Mouse (Mus musculus): ENCODE results near the gene Itgb1bp1. TPM values are rescaled to one million over a fixed set of nuclear protein-coding genes. Genes with fewer than 3 reads are reported as not detected.

Itgb1bp1 gene
- polyA plus RNA-seq, 1 experiment from 2014 or later: 43.5 TPM

- 79% methylated on average over 5 of the region's 5 CpGs for WGBS
- Histone ChIP-seq H3K27ac (ENCODE audit: low read depth, low read length) (no peak overlapping the region), H3K36me3 (ENCODE audit: control insufficient read depth, insufficient read depth, low read length) (peaks cover 62% of the 10 kb centered on the region)
Observed at GRCm38 (mm10) chr12:21324101-21324500, 38.0 kb upstream of the Itgb1bp1 start.

GRCm38 (mm10) chr12:21322856-21323255, 36.8 kb upstream of the Itgb1bp1 start:
- 87% methylated on average over 9 of the region's 9 CpGs for WGBS
- Histone ChIP-seq H3K9me3 (ENCODE audit: control insufficient read depth, low read length) (no peaks in the 10 kb centered on the region), H3K4me1 (ENCODE audit: control insufficient read depth, insufficient read depth, low read length) (no peaks in the 10 kb centered on the region), H3K9ac (ENCODE audit: low read depth, low read length) (no peak overlapping the region), H3K36me3 (ENCODE audit: control insufficient read depth, insufficient read depth, low read length) (peaks cover 54% of the 10 kb centered on the region), H3K4me2 (replicated peaks; ENCODE audit: low read depth, low read length) (no peak overlapping the region), H3K4me3 (ENCODE audit: low read length) (no peak overlapping the region), H3K27ac (ENCODE audit: low read depth, low read length) (no peak overlapping the region), H3K27me3 (ENCODE audit: control insufficient read depth, insufficient read depth, low read length) (no peaks in the 10 kb centered on the region)
- ATAC-seq (ENCODE audit: low FRiP score, low TSS enrichment): no peak

More at GRCm38 (mm10) chr12:21324101-21324500, 38.0 kb upstream of the Itgb1bp1 start:
- no peak for ATAC-seq (ENCODE audit: low FRiP score, low TSS enrichment)
- no peaks in the 10 kb centered on the region for H3K27me3 ChIP-seq (ENCODE audit: control insufficient read depth, insufficient read depth, low read length)
- H3K4me1 ChIP-seq (ENCODE audit: control insufficient read depth, insufficient read depth, low read length): no peaks in the 10 kb centered on the region
- H3K9ac ChIP-seq (ENCODE audit: low read depth, low read length): no peak overlapping the region
- H3K9me3 ChIP-seq (ENCODE audit: control insufficient read depth, low read length): no peaks in the 10 kb centered on the region
- H3K4me3 ChIP-seq (ENCODE audit: low read length): no peak overlapping the region
- no peak overlapping the region for H3K4me2 ChIP-seq (replicated peaks; ENCODE audit: low read depth, low read length)

- Histone ChIP-seq H3K27ac (ENCODE audit: low read depth, low read length) (no peak overlapping the region), H3K36me3 (ENCODE audit: control insufficient read depth, insufficient read depth, low read length) (peaks cover 48% of the 10 kb centered on the region), H3K4me2 (replicated peaks; ENCODE audit: low read depth, low read length) (no peak overlapping the region), H3K9ac (ENCODE audit: low read depth, low read length) (no peak overlapping the region), H3K4me1 (ENCODE audit: control insufficient read depth, insufficient read depth, low read length) (peaks cover under 1% of the 10 kb centered on the region; the same call in 1 of the 2 replicates), H3K27me3 (ENCODE audit: control insufficient read depth, insufficient read depth, low read length) (no peaks in the 10 kb centered on the region), H3K4me3 (ENCODE audit: low read length) (no peak overlapping the region), H3K9me3 (ENCODE audit: control insufficient read depth, low read length) (no peaks in the 10 kb centered on the region)
- 93% methylated on average over 4 of the region's 4 CpGs for WGBS
- no peak for ATAC-seq (ENCODE audit: low FRiP score, low TSS enrichment)
Observed at GRCm38 (mm10) chr12:21322296-21322695, 36.2 kb upstream of the Itgb1bp1 start.

GRCm38 (mm10) chr12:21321170-21321569, 35.1 kb upstream of the Itgb1bp1 start:
- ATAC-seq (ENCODE audit: low FRiP score, low TSS enrichment): no peak
- no peak overlapping the region for H3K9ac ChIP-seq (ENCODE audit: low read depth, low read length)
- WGBS: 86% methylated on average over 9 of the region's 9 CpGs
- H3K9me3 ChIP-seq (ENCODE audit: control insufficient read depth, low read length): no peaks in the 10 kb centered on the region
- peaks cover 37% of the 10 kb centered on the region for H3K36me3 ChIP-seq (ENCODE audit: control insufficient read depth, insufficient read depth, low read length)
- H3K4me3 ChIP-seq (ENCODE audit: low read length): no peak overlapping the region
- H3K4me1 ChIP-seq (ENCODE audit: control insufficient read depth, insufficient read depth, low read length): peaks cover 3% of the 10 kb centered on the region; the same call in 1 of the 2 replicates
- no peaks in the 10 kb centered on the region for H3K27me3 ChIP-seq (ENCODE audit: control insufficient read depth, insufficient read depth, low read length)
- no peak overlapping the region for H3K4me2 ChIP-seq (replicated peaks; ENCODE audit: low read depth, low read length)
- H3K27ac ChIP-seq (ENCODE audit: low read depth, low read length): no peak overlapping the region

- no peak for ATAC-seq (ENCODE audit: low FRiP score, low TSS enrichment)
- H3K4me3 ChIP-seq (ENCODE audit: low read length): no peak overlapping the region
- peaks cover 3% of the 10 kb centered on the region; the same call in 1 of the 2 replicates for H3K4me1 ChIP-seq (ENCODE audit: control insufficient read depth, insufficient read depth, low read length)
- H3K27ac ChIP-seq (ENCODE audit: low read depth, low read length): no peak overlapping the region
- no peak overlapping the region for H3K4me2 ChIP-seq (replicated peaks; ENCODE audit: low read depth, low read length)
- H3K36me3 ChIP-seq (ENCODE audit: control insufficient read depth, insufficient read depth, low read length): peaks cover 30% of the 10 kb centered on the region
- no peaks in the 10 kb centered on the region for H3K27me3 ChIP-seq (ENCODE audit: control insufficient read depth, insufficient read depth, low read length)
- no peaks in the 10 kb centered on the region for H3K9me3 ChIP-seq (ENCODE audit: control insufficient read depth, low read length)
- H3K9ac ChIP-seq (ENCODE audit: low read depth, low read length): no peak overlapping the region
- WGBS: 88% methylated on average over 4 of the region's 4 CpGs
Observed at GRCm38 (mm10) chr12:21320317-21320716, 34.2 kb upstream of the Itgb1bp1 start.

GRCm38 (mm10) chr12:21318143-21318895, 32.2 kb upstream of the Itgb1bp1 start:
- Histone ChIP-seq H3K4me2 (replicated peaks; ENCODE audit: low read depth, low read length) (no peak overlapping the region), H3K36me3 (ENCODE audit: control insufficient read depth, insufficient read depth, low read length) (peaks cover 30% of the 10 kb centered on the region), H3K27ac (ENCODE audit: low read depth, low read length) (no peak overlapping the region), H3K4me3 (ENCODE audit: low read length) (no peak overlapping the region), H3K9ac (ENCODE audit: low read depth, low read length) (no peak overlapping the region), H3K4me1 (ENCODE audit: control insufficient read depth, insufficient read depth, low read length) (peaks cover 3% of the 10 kb centered on the region; the same call in 1 of the 2 replicates), H3K9me3 (ENCODE audit: control insufficient read depth, low read length) (no peaks in the 10 kb centered on the region), H3K27me3 (ENCODE audit: control insufficient read depth, insufficient read depth, low read length) (no peaks in the 10 kb centered on the region)
- ATAC-seq (ENCODE audit: low FRiP score, low TSS enrichment): no peak
- 71% methylated on average over 12 of the region's 12 CpGs for WGBS

- peak overlapping the region; percentile 84 for H3K9ac ChIP-seq (ENCODE audit: low read depth, low read length)
- no peak overlapping the region for H3K27ac ChIP-seq (ENCODE audit: low read depth, low read length)
- peaks cover 3% of the 10 kb centered on the region; the same call in 1 of the 2 replicates for H3K4me1 ChIP-seq (ENCODE audit: control insufficient read depth, insufficient read depth, low read length)
- ATAC-seq (ENCODE audit: low FRiP score, low TSS enrichment): no peak
- no peaks in the 10 kb centered on the region for H3K9me3 ChIP-seq (ENCODE audit: control insufficient read depth, low read length)
- peaks cover 39% of the 10 kb centered on the region for H3K36me3 ChIP-seq (ENCODE audit: control insufficient read depth, insufficient read depth, low read length)
- no peaks in the 10 kb centered on the region for H3K27me3 ChIP-seq (ENCODE audit: control insufficient read depth, insufficient read depth, low read length)
- H3K4me2 ChIP-seq (replicated peaks; ENCODE audit: low read depth, low read length): peak overlapping the region; percentile 42
- peak overlapping the region; percentile 66 for H3K4me3 ChIP-seq (ENCODE audit: low read length)
- 34% methylated on average over 7 of the region's 7 CpGs for WGBS
Observed at GRCm38 (mm10) chr12:21316869-21317265, 30.8 kb upstream of the Itgb1bp1 start.

GRCm38 (mm10) chr12:21315923-21316868, 30.1 kb upstream of the Itgb1bp1 start, which contains the start of gene Iah1:
TSS of gene Iah1 (plus strand) at chr12:21316389.
- Histone ChIP-seq H3K27me3 (ENCODE audit: control insufficient read depth, insufficient read depth, low read length) (no peaks in the 10 kb centered on the region), H3K9ac (ENCODE audit: low read depth, low read length) (peak within 1 kb of the TSS; percentile 84), H3K36me3 (ENCODE audit: control insufficient read depth, insufficient read depth, low read length) (peaks cover 42% of the 10 kb centered on the region), H3K4me3 (ENCODE audit: low read length) (peak within 1 kb of the TSS; percentile 66), H3K4me1 (ENCODE audit: control insufficient read depth, insufficient read depth, low read length) (peaks cover 3% of the 10 kb centered on the region; the same call in 1 of the 2 replicates), H3K27ac (ENCODE audit: low read depth, low read length) (peak within 1 kb of the TSS; percentile 73; the same call in 1 of the 2 replicates), H3K9me3 (ENCODE audit: control insufficient read depth, low read length) (no peaks in the 10 kb centered on the region), H3K4me2 (replicated peaks; ENCODE audit: low read depth, low read length) (peak within 1 kb of the TSS; percentile 42)
- 3% methylated on average over 49 of the region's 59 CpGs for WGBS
- peak; percentile 94 for ATAC-seq (ENCODE audit: low FRiP score, low TSS enrichment)

Data from kidney, embryonic 14.5 days (tissue).